Mouse (Mus musculus) G1E-ER4 (cell line): ENCODE results near the gene Pdzph1. TPM values are rescaled to one million over a fixed set of nuclear protein-coding genes. Genes with fewer than 3 reads are reported as not detected.

ENCODE experiments used
- GATA1 ChIP-seq: IDR thresholded peaks from one replicate; pipeline ENCODE4 v1.8.0; 2012; ENCODE audit warnings: low read length, inconsistent platforms
- polyA plus RNA-seq: library from polyadenylated mRNA; stranded (reverse); fragments of >175 nt; gene quantifications from 2 replicates; pipeline ENCODE4 v1.2.3, GENCODE M21; 2012

Pdzph1 gene
- not detected in 2 replicates for polyA plus RNA-seq

- TF ChIP-seq GATA1 = no peak
Measured at GRCm38 (mm10) chr17:58991275-58991674, at the start of gene Pdzph1. Gene Pdzph1, minus strand, starts transcription at chr17:58991375.

GRCm38 (mm10) chr17:59039754-59040153 is 48.6 kb upstream of the Pdzph1 start:
- TF ChIP-seq GATA1 = no peak

GRCm38 (mm10) chr17:59033445-59033844 is 42.3 kb upstream of the Pdzph1 start:
- no peak for TF ChIP-seq GATA1

- no peak for TF ChIP-seq GATA1
Measured at GRCm38 (mm10) chr17:59026336-59026735, 35.2 kb upstream of the Pdzph1 start.

GRCm38 (mm10) chr17:59024502-59024901 is 33.3 kb upstream of the Pdzph1 start:
- TF ChIP-seq GATA1 = no peak

- TF ChIP-seq GATA1 = no peak
Measured at GRCm38 (mm10) chr17:59023971-59024370, 32.8 kb upstream of the Pdzph1 start.

- TF ChIP-seq GATA1 = no peak
Measured at GRCm38 (mm10) chr17:59018666-59019065, 27.5 kb upstream of the Pdzph1 start.

- no peak for TF ChIP-seq GATA1
Measured at GRCm38 (mm10) chr17:59013091-59013459, 21.9 kb upstream of the Pdzph1 start, which contains the start of gene Nudt12. Gene Nudt12, minus strand, starts transcription at chr17:59013372.

- no peak for TF ChIP-seq GATA1
Measured at GRCm38 (mm10) chr17:59012421-59013090, 21.4 kb upstream of the Pdzph1 start.

- no peak for TF ChIP-seq GATA1
Measured at GRCm38 (mm10) chr17:59011546-59012307, 20.6 kb upstream of the Pdzph1 start.

GRCm38 (mm10) chr17:58973237-58973636 is 17.9 kb downstream of the Pdzph1 start:
- TF ChIP-seq GATA1 = no peak

- no peak for TF ChIP-seq GATA1
Measured at GRCm38 (mm10) chr17:58959905-58960304, 31.3 kb downstream of the Pdzph1 start.

- TF ChIP-seq GATA1 = no peak
Measured at GRCm38 (mm10) chr17:58957055-58957454, 34.1 kb downstream of the Pdzph1 start.

GRCm38 (mm10) chr17:58943015-58943822 is 48.0 kb downstream of the Pdzph1 start:
- no peak for TF ChIP-seq GATA1

- TF ChIP-seq GATA1 = no peak
Measured at GRCm38 (mm10) chr17:58938598-58938997, 52.6 kb downstream of the Pdzph1 start.

GRCm38 (mm10) chr17:58937533-58937932 is 53.6 kb downstream of the Pdzph1 start:
- TF ChIP-seq GATA1 = no peak
